ENCODE assay signal across 14 mouse cellular contexts in the genomic region with DNA sequence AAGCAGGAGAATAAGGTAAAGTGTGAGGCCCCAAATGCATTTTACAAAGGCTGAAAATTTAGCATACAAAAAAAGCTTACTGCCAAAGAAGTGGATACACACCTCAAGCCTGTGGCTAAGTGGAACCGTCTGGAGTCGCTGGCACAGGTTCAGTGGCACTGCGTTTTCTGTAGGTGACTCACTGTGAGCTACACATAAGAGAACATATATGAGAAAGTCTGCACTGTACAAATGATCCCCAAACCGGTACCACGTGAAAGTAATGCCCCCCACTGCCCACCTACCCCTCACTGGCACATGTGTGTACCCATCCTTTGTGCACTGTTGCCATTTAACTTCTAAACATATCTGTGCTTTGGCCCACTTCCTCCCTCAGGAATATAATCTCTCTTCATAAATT. TPM values are rescaled to one million over a fixed set of nuclear protein-coding genes. Genes with fewer than 3 reads are reported as not detected.
DNase-seq lines count a peak whose midpoint lies in the region; ATAC-seq and TF ChIP-seq lines count a peak whose summit lies in the region.
"Had no signal": no experiment of that assay in that cellular context is flagged by ENCODE, and none has a peak within 500 bp of the region (broad histone marks: within the 10 kb centered on the region; RNA-seq: fewer than 3 reads in every experiment).

No protein-coding gene starts in this region.

- DNase-seq in heart, adult 18-20 months = no peak
- DNase-seq in lung, postnatal 0 days (ENCODE audit: low spot score) = no peak
- peak; percentile 42 to 46 for DNase-seq in adrenal gland, postnatal 36 days
- no peak for DNase-seq in liver, embryonic 11.5 days (ENCODE audit: low spot score)
- DNase-seq: cerebellum, adult 8-10 months; layer of hippocampus, postnatal 36 days; midbrain, embryonic 14.5 days; thymus, adult 18-20 months had no signal

- no peak for TF ChIP-seq CTCF in lung, postnatal 0 days (IDR thresholded peaks at IDR 0.05)

- no peak overlapping the region for H3K9ac ChIP-seq in heart, embryonic 15.5 days
- no peak overlapping the region for H3K9ac ChIP-seq in lung, embryonic 16.5 days (ENCODE audit: low read length)
- H3K9ac ChIP-seq in lung, postnatal 0 days (replicated peaks; ENCODE audit: low read depth) = no peak overlapping the region
- no peak overlapping the region for H3K9ac ChIP-seq in stomach, embryonic 16.5 days (ENCODE audit: low read length)
- no peak overlapping the region for H3K9ac ChIP-seq in liver, embryonic 11.5 days (ENCODE audit: low read depth, low read length)
- H3K9ac ChIP-seq: heart, embryonic 12.5 days had no signal

- H3K4me2 ChIP-seq in heart, embryonic 15.5 days = no peak overlapping the region
- H3K4me2 ChIP-seq in lung, embryonic 16.5 days (ENCODE audit: low read depth, low read length) = no peak overlapping the region
- no peak overlapping the region for H3K4me2 ChIP-seq in lung, postnatal 0 days (replicated peaks; ENCODE audit: low read depth, low read length)
- no peak overlapping the region for H3K4me2 ChIP-seq in stomach, embryonic 16.5 days (ENCODE audit: low read depth, low read length)
- no peak overlapping the region for H3K4me2 ChIP-seq in liver, embryonic 11.5 days
- H3K4me2 ChIP-seq: heart, embryonic 12.5 days had no signal

- no peaks in the 10 kb centered on the region for H3K27me3 ChIP-seq in heart, embryonic 15.5 days
- H3K27me3 ChIP-seq in lung, embryonic 16.5 days (ENCODE audit: control insufficient read depth, insufficient read depth, low read depth, low read length) = no peaks in the 10 kb centered on the region
- no peaks in the 10 kb centered on the region for H3K27me3 ChIP-seq in lung, postnatal 0 days (replicated peaks; ENCODE audit: insufficient read depth, low read length)
- no peaks in the 10 kb centered on the region for H3K27me3 ChIP-seq in stomach, embryonic 16.5 days (ENCODE audit: control insufficient read depth, insufficient read depth, low read length)
- no peaks in the 10 kb centered on the region for H3K27me3 ChIP-seq in liver, embryonic 11.5 days (replicated peaks; ENCODE audit: control insufficient read depth, insufficient read depth, low read length)
- H3K27me3 ChIP-seq: heart, embryonic 12.5 days had no signal

- H3K36me3 ChIP-seq in heart, embryonic 15.5 days = no peaks in the 10 kb centered on the region
- no peaks in the 10 kb centered on the region for H3K36me3 ChIP-seq in lung, embryonic 16.5 days (ENCODE audit: control insufficient read depth, insufficient read depth, low read length)
- H3K36me3 ChIP-seq in lung, postnatal 0 days (ENCODE audit: insufficient read depth, low read length) = no peaks in the 10 kb centered on the region
- H3K36me3 ChIP-seq in stomach, embryonic 16.5 days (ENCODE audit: control insufficient read depth, insufficient read depth, low read length) = no peaks in the 10 kb centered on the region
- no peaks in the 10 kb centered on the region for H3K36me3 ChIP-seq in liver, embryonic 11.5 days (ENCODE audit: control insufficient read depth, insufficient read depth, low read length)
- H3K36me3 ChIP-seq: G1E; heart, embryonic 12.5 days; hindbrain, embryonic 10.5 days had no signal

- 80% methylated on average over 5 of the region's 5 CpGs for WGBS in heart, embryonic 15.5 days
- WGBS in lung, embryonic 16.5 days = 63% methylated on average over 5 of the region's 5 CpGs
- WGBS in lung, postnatal 0 days = 67% methylated on average over 5 of the region's 5 CpGs
- WGBS in stomach, embryonic 16.5 days = 59% methylated on average over 5 of the region's 5 CpGs
- WGBS in liver, embryonic 11.5 days = 84% methylated on average over 5 of the region's 5 CpGs

- H3K4me3 ChIP-seq in heart, embryonic 15.5 days = no peak overlapping the region
- H3K4me3 ChIP-seq in lung, embryonic 16.5 days (ENCODE audit: low read length) = no peak overlapping the region
- no peak overlapping the region for H3K4me3 ChIP-seq in lung, postnatal 0 days (ENCODE audit: low read depth, low read length)
- no peak overlapping the region for H3K4me3 ChIP-seq in stomach, embryonic 16.5 days (replicated peaks; ENCODE audit: low read length)
- no peak overlapping the region for H3K4me3 ChIP-seq in liver, embryonic 11.5 days (ENCODE audit: low read depth, low read length)
- H3K4me3 ChIP-seq: heart, embryonic 12.5 days; hindbrain, embryonic 10.5 days had no signal

- H3K9me3 ChIP-seq in heart, embryonic 15.5 days (replicated peaks) = no peaks in the 10 kb centered on the region
- no peaks in the 10 kb centered on the region for H3K9me3 ChIP-seq in lung, embryonic 16.5 days (ENCODE audit: control insufficient read depth, low read length)
- H3K9me3 ChIP-seq in lung, postnatal 0 days (ENCODE audit: low read length) = no peaks in the 10 kb centered on the region
- no peaks in the 10 kb centered on the region for H3K9me3 ChIP-seq in stomach, embryonic 16.5 days (replicated peaks; ENCODE audit: control insufficient read depth, low read length)
- no peaks in the 10 kb centered on the region for H3K9me3 ChIP-seq in liver, embryonic 11.5 days (ENCODE audit: control insufficient read depth, low read length)
- H3K9me3 ChIP-seq: G1E; heart, embryonic 12.5 days; hindbrain, embryonic 10.5 days had no signal

- H3K4me1 ChIP-seq in heart, embryonic 15.5 days (replicated peaks) = peaks cover 2% of the 10 kb centered on the region
- peaks cover 14% of the 10 kb centered on the region for H3K4me1 ChIP-seq in lung, embryonic 16.5 days (replicated peaks; ENCODE audit: control insufficient read depth, insufficient read depth, low read length)
- no peaks in the 10 kb centered on the region for H3K4me1 ChIP-seq in lung, postnatal 0 days (ENCODE audit: insufficient read depth, low read depth, low read length)
- peaks cover 14% of the 10 kb centered on the region for H3K4me1 ChIP-seq in stomach, embryonic 16.5 days (ENCODE audit: control insufficient read depth, insufficient read depth, low read length)
- H3K4me1 ChIP-seq in liver, embryonic 11.5 days (replicated peaks; ENCODE audit: control insufficient read depth, insufficient read depth, low read length) = no peaks in the 10 kb centered on the region
- H3K4me1 ChIP-seq: hindbrain, embryonic 10.5 days had no signal

- ATAC-seq in heart, embryonic 15.5 days (replicated peaks; ENCODE audit: insufficient number of reproducible peaks, insufficient read depth, low FRiP score, low read depth) = no peak
- ATAC-seq in lung, embryonic 16.5 days (ENCODE audit: low read depth) = 0 out of 2 replicates have a peak, but pooled peaks have one; percentile 40
- no peak for ATAC-seq in lung, postnatal 0 days
- no peak for ATAC-seq in stomach, embryonic 16.5 days (ENCODE audit: insufficient read depth, low FRiP score)
- ATAC-seq in liver, embryonic 11.5 days (replicated peaks; ENCODE audit: low FRiP score) = no peak

- TF ChIP-seq EP300 in lung, postnatal 0 days (IDR thresholded peaks at IDR 0.05) = no peak

- H3K27ac ChIP-seq in heart, embryonic 15.5 days = peak overlapping the region; percentile 4; the same call in 1 of the 2 replicates
- peak overlapping the region; percentile 78 for H3K27ac ChIP-seq in lung, embryonic 16.5 days (ENCODE audit: low read length)
- H3K27ac ChIP-seq in lung, postnatal 0 days (ENCODE audit: low read length) = no peak overlapping the region
- H3K27ac ChIP-seq in stomach, embryonic 16.5 days (ENCODE audit: low read length) = peak overlapping the region; percentile 68
- no peak overlapping the region for H3K27ac ChIP-seq in liver, embryonic 11.5 days (ENCODE audit: low read depth, low read length)
- H3K27ac ChIP-seq: hindbrain, embryonic 10.5 days had no signal

RNA-seq across cellular contexts. Expression of a gene that starts 22.8 kb away (rescaled TPM):
- polyA plus RNA-seq in heart, embryonic 15.5 days (2015; fragmentation: Nextera tagmentation; extraction: Ambion mirVana) = 84.4 and 116 TPM in 2 replicates
- 10 to 100 TPM; 17.1 to 18.9 TPM for total RNA-seq in heart, adult 18-20 months (2021)
- polyA plus RNA-seq in lung, embryonic 16.5 days (2015; fragmentation: Nextera tagmentation; extraction: Ambion mirVana) = 107 and 114 TPM in 2 replicates
- 39.0 and 40.4 TPM in 2 replicates for polyA plus RNA-seq in lung, postnatal 0 days (2015; fragmentation: Nextera tagmentation; extraction: Ambion mirVana)
- 10 to 100 TPM; 24.8 to 32.8 TPM for total RNA-seq in adrenal gland, postnatal 36 days (2021)
- polyA plus RNA-seq in stomach, embryonic 16.5 days (2015; fragmentation: Nextera tagmentation; extraction: Ambion mirVana) = 94.3 and 99.5 TPM in 2 replicates
- polyA plus RNA-seq in liver, embryonic 11.5 days (2014; fragmentation: Nextera tagmentation; extraction: Ambion mirVana) = 44.1 and 45.2 TPM in 2 replicates

Comparison
In these comparisons a context has a peak if more than half of its experiments do, and no peak if none do; other contexts are left out.
1. H3K27ac ChIP-seq: peak in heart, embryonic 15.5 days (single experiment), lung, embryonic 16.5 days (single experiment) and stomach, embryonic 16.5 days (single experiment); none in lung, postnatal 0 days (single experiment) and liver, embryonic 11.5 days (single experiment).
2. DNase-seq: peak in adrenal gland, postnatal 36 days (2 of 2); none in heart, adult 18-20 months (0 of 2), lung, postnatal 0 days (single experiment) and liver, embryonic 11.5 days (single experiment).